14 mouse cellular contexts compared by ENCODE assay signal in genomic region chr6:120174028-120174601, GRCm38 (mm10).
DNase-seq lines count a peak whose midpoint lies in the region; ATAC-seq and TF ChIP-seq lines count a peak whose summit lies in the region.
"Had no signal": no experiment of that assay in that cellular context is flagged by ENCODE, and none has a peak within 500 bp of the region (broad histone marks: within the 10 kb centered on the region; RNA-seq: fewer than 3 reads in every experiment).

No protein-coding gene starts in this region.

- DNase-seq in heart, postnatal 25 days (ENCODE audit: low spot score): no peak
- DNase-seq in kidney, adult 2 months: peak; percentile 82
- DNase-seq in liver, postnatal 0 days: no peak
- DNase-seq in urinary bladder, adult 18-20 months (ENCODE audit: low spot score in 2 of 2): no peak
- DNase-seq in urinary bladder, postnatal 10 days (ENCODE audit: low spot score): no peak
- no peak for DNase-seq in layer of hippocampus, postnatal 14 days (ENCODE audit: low spot score in 2 of 2)
- DNase-seq: right cerebral cortex, adult 18-20 months; thymus, adult 2 months had no signal

- peak overlapping the region; percentile 92 for H3K27ac ChIP-seq in heart, embryonic 12.5 days (ENCODE audit: poor library complexity, severe bottlenecking)
- peak overlapping the region; percentile 12; the same call in 1 of the 2 replicates for H3K27ac ChIP-seq in kidney, adult 2 months (ENCODE audit: insufficient read depth, low read depth, low read length)
- peak overlapping the region; percentile 97 for H3K27ac ChIP-seq in liver, postnatal 0 days (ENCODE audit: low read depth)
- H3K27ac ChIP-seq: embryonic facial prominence, embryonic 15.5 days; hindbrain, embryonic 15.5 days; limb, embryonic 13.5 days had no signal

- no peak for ATAC-seq in heart, embryonic 12.5 days (ENCODE audit: insufficient number of reproducible peaks, low FRiP score)
- ATAC-seq in common myeloid progenitor, adult 5-6 weeks (replicated peaks; ENCODE audit: low read depth, poor library complexity, severe bottlenecking): peak; percentile 48
- ATAC-seq in liver, postnatal 0 days: peak; percentile 43
- ATAC-seq: CD4-positive, CD25-positive, alpha-beta regulatory T cell, adult 4 months had no signal

- H3K4me3 ChIP-seq in heart, embryonic 12.5 days: no peak overlapping the region
- no peak overlapping the region for H3K4me3 ChIP-seq in kidney, adult 2 months (ENCODE audit: insufficient read depth, low read depth, low read length)
- H3K4me3 ChIP-seq in liver, postnatal 0 days (ENCODE audit: low read depth, low read length): no peak overlapping the region
- H3K4me3 ChIP-seq: embryonic facial prominence, embryonic 15.5 days; hindbrain, embryonic 15.5 days; limb, embryonic 13.5 days had no signal

- 60% methylated on average over 6 of the region's 6 CpGs for WGBS in heart, embryonic 12.5 days
- WGBS in kidney, adult 2 months: 46% methylated on average over 6 of the region's 6 CpGs
- 34% methylated on average over 6 of the region's 6 CpGs for WGBS in liver, postnatal 0 days (ENCODE audit: insufficient replicate concordance)

- no peak for TF ChIP-seq EP300 in liver, postnatal 0 days (IDR thresholded peaks at IDR 0.05; ENCODE audit: low read depth)

- intact Hi-C loops in heart, postnatal 25 days (cut with DNase I): no loop called here

- H3K27me3 ChIP-seq in heart, embryonic 12.5 days (replicated peaks): no peaks in the 10 kb centered on the region
- no peaks in the 10 kb centered on the region for H3K27me3 ChIP-seq in kidney, adult 2 months (replicated peaks; ENCODE audit: control insufficient read depth, insufficient read depth, low read length)
- no peaks in the 10 kb centered on the region for H3K27me3 ChIP-seq in liver, postnatal 0 days (ENCODE audit: insufficient read depth, low read length)
- H3K27me3 ChIP-seq: embryonic facial prominence, embryonic 15.5 days; hindbrain, embryonic 15.5 days; limb, embryonic 13.5 days had no signal

- no peak for TF ChIP-seq POLR2A in kidney, adult 2 months (IDR thresholded peaks at IDR 0.05; ENCODE audit: low read depth, low read length)

- no peaks in the 10 kb centered on the region for H3K9me3 ChIP-seq in heart, embryonic 12.5 days (replicated peaks)
- no peaks in the 10 kb centered on the region for H3K9me3 ChIP-seq in liver, postnatal 0 days (ENCODE audit: low read length)
- H3K9me3 ChIP-seq: embryonic facial prominence, embryonic 15.5 days; hindbrain, embryonic 15.5 days; limb, embryonic 13.5 days had no signal

- no peak overlapping the region for H3K9ac ChIP-seq in heart, embryonic 12.5 days
- peak overlapping the region; percentile 58 for H3K9ac ChIP-seq in liver, postnatal 0 days (replicated peaks)
- H3K9ac ChIP-seq: embryonic facial prominence, embryonic 15.5 days; hindbrain, embryonic 15.5 days; limb, embryonic 13.5 days had no signal

- no peak overlapping the region; the same call in 1 of the 2 replicates for H3K4me2 ChIP-seq in heart, embryonic 12.5 days
- H3K4me2 ChIP-seq in liver, postnatal 0 days (ENCODE audit: low read depth, low read length): peak overlapping the region; percentile 57
- H3K4me2 ChIP-seq: embryonic facial prominence, embryonic 15.5 days; hindbrain, embryonic 15.5 days; limb, embryonic 13.5 days had no signal

- H3K4me1 ChIP-seq in heart, embryonic 12.5 days (replicated peaks): peaks cover 33% of the 10 kb centered on the region
- H3K4me1 ChIP-seq in kidney, adult 2 months (ENCODE audit: control insufficient read depth, insufficient read depth, low read length): peaks cover 10% of the 10 kb centered on the region
- H3K4me1 ChIP-seq in liver, postnatal 0 days (ENCODE audit: insufficient read depth): peaks cover 25% of the 10 kb centered on the region
- H3K4me1 ChIP-seq: embryonic facial prominence, embryonic 15.5 days; hindbrain, embryonic 15.5 days; limb, embryonic 13.5 days had no signal

- H3K36me3 ChIP-seq in heart, embryonic 12.5 days: no peaks in the 10 kb centered on the region
- no peaks in the 10 kb centered on the region for H3K36me3 ChIP-seq in kidney, adult 2 months (ENCODE audit: control insufficient read depth, insufficient read depth, low read length)
- H3K36me3 ChIP-seq in liver, postnatal 0 days (replicated peaks; ENCODE audit: insufficient read depth, low read length): no peaks in the 10 kb centered on the region
- H3K36me3 ChIP-seq: embryonic facial prominence, embryonic 15.5 days; hindbrain, embryonic 15.5 days; limb, embryonic 13.5 days had no signal

- TF ChIP-seq CTCF in kidney, adult 2 months (conservative IDR thresholded peaks at IDR 0.05; ENCODE audit: insufficient read depth, insufficient read length, low read depth, low read length): no peak
- no peak for TF ChIP-seq CTCF in liver, postnatal 0 days (IDR thresholded peaks at IDR 0.05; ENCODE audit: low read depth)

Comparison
In these comparisons a context has a peak if more than half of its experiments do, and no peak if none do; other contexts are left out.
1. H3K27ac ChIP-seq: peak in every context shown above with its lines; median percentile 97 in liver, postnatal 0 days; 92 in heart, embryonic 12.5 days; 12 in kidney, adult 2 months.